Mouse (Mus musculus): ENCODE measurements around the gene Eif4g1.

Gene Eif4g1

DNA sequence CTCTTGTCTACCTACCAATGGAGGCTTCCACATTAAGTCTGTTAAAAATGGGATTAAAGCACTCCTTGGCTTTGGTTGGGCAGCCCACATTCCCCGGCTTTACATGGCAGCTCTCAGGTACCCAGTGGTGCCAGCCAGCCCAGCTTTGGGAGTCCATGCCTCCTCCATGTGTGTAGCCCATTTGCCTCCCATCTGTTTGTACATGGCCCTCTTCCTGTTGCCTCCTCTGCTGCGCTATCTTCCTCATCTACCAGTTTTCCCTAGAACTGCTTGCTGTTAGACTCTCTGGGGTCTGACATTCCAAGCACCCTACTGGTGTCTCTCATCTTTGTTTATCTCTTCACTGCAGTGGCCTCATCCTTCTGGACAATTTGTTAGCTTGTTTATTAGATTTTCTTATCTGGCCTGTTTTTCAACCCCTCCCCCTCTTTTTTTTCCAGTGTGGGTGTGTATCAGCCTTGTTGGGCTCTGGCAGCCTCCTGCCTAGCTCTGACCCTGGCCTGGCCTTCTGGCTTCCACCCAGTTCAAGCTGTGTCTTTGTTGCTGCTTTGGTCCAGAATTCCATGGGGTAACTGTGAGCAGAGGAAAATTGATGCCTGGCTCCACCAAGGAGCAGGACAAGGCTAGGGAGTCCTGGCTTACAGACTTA lies 38.4 kb downstream of the Eif4g1 start:
- no peaks in the 10 kb centered on the region for H3K27me3 ChIP-seq (ENCODE audit: control insufficient read depth, insufficient read depth, low read length, poor library complexity, severe bottlenecking)
- no peaks in the 10 kb centered on the region for H3K36me3 ChIP-seq (ENCODE audit: control insufficient read depth, insufficient read depth, low read length, poor library complexity, severe bottlenecking)
- DNase-seq (ENCODE audit: low read depth, low spot score), result no peak

DNA sequence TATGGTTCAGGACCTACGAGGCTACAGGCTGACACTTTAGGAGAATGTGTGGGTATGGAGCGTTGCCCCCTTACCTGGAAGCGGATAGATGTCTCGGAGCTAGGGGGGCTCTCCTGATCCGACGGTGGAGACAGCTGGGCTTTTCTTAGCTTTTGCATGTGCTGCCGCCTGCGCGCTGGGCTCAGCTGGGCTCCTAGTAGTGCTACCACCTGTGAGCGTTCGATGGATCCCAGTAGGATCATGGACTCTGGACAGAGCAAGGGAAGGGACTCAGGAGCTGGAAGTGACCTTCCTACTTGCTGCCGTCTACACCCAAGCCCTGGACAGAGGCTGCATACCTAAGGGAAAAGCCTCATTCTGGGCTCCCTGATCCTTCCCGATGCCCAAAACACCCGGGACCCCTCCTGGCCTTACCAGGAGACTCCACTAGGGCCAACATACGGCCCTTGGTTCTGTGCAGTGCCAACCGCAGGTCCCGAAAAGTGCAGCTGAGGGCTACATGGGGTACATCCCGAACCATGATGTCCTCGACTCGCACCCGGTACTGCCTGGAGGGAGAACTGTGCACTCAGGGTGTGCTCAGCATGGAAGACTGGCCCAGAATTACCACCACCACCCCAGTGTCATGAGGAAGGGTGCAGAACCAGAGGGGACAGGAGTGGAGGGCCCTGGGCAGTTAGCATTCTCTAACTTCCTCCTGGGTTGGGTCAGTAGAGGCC lies 40.3 kb downstream of the Eif4g1 start:
- no peaks in the 10 kb centered on the region for H3K27me3 ChIP-seq (ENCODE audit: control insufficient read depth, insufficient read depth, low read length, poor library complexity, severe bottlenecking)
- H3K36me3 ChIP-seq (ENCODE audit: control insufficient read depth, insufficient read depth, low read length, poor library complexity, severe bottlenecking), result no peaks in the 10 kb centered on the region
- no peak for DNase-seq (ENCODE audit: low read depth, low spot score)

DNA sequence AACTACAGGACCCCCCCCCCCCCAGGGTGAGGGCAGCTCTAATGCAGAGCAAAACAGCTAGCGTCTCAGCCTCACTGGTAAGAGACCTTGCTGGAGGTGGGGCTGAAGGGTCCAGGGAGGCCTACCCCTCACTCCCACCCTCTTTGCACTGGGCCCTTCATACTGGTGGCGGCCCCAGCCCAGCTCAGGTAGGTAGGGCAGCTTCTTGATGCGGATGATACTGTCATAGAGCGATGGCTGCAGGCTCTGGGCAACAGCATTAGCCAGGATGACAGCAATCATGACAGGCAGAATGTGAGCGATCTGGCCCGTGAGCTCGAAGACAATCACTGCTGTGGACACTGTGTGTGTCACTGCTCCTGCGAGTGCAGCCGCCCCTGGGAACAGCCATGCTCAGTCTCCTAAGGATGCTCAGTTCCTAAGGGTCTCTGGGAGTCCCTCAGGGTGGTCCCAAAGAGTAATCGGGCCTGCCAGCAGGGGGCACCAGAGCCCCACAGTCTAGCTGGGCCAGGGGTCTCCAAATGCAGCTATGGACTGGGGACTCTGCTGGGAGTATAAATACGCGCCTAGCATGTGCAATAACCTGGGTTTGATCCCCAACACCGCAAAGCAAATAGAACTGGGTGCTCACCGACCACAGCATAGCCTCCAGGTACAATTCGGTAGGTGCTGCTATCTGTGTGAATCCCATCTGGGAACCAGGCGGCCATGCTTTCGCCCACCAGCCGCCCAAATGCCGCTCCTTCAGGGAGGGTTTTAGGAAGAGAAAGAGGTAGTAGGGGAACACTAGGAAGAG lies 41.0 kb downstream of the Eif4g1 start:
- no peaks in the 10 kb centered on the region for H3K36me3 ChIP-seq (ENCODE audit: control insufficient read depth, insufficient read depth, low read length, poor library complexity, severe bottlenecking)
- peak; percentile 44 for DNase-seq (ENCODE audit: low read depth, low spot score)
- H3K27me3 ChIP-seq (ENCODE audit: control insufficient read depth, insufficient read depth, low read length, poor library complexity, severe bottlenecking), result no peaks in the 10 kb centered on the region

DNA sequence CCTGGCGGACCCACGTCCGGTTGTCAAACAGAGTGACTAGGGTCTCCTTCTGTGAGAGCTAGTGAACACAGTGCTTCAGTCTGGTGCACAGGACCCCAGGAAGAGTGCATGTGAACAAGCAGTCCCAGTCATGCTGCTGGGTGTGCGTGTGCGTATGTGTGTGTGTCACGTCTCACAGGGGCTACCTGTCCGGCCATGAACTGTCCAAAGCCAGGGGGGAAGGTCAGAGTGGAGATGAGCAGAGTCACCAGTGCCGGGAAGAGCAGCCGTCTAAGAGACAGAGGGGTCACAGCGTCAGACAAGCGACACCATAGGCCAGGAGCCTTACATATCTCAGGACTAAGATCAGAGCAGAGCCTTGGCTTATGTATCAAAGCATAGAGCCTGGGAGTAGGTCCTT lies 42.3 kb downstream of the Eif4g1 start:
- DNase-seq (ENCODE audit: low read depth, low spot score), result no peak

DNA sequence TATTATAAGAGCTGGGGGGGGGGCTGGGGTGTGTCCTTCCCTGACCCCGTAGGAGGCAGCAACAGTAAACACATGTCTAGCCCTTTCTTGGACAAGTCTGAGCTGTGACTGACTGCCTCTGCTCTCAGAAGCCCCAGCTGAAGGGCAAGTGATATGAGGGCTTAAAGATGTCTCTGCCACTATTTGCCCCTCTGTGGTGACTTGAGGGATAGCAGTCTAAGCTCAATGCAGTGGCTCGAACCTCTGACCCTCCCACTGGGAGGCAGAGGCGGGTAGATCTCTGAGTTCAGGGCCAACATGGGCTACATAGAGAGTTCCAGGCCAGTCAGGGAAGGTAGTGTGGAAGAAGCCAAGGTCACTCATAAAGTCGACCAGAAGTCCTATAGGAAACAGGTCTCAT lies 42.7 kb downstream of the Eif4g1 start:
- Histone ChIP-seq H3K27me3 (ENCODE audit: control insufficient read depth, insufficient read depth, low read length, poor library complexity, severe bottlenecking) (no peaks in the 10 kb centered on the region), H3K36me3 (ENCODE audit: control insufficient read depth, insufficient read depth, low read length, poor library complexity, severe bottlenecking) (no peaks in the 10 kb centered on the region)
- DNase-seq (ENCODE audit: low read depth, low spot score), result peak; percentile 32

More for the DNA sequence above, 42.3 kb downstream of the Eif4g1 start:
- no peaks in the 10 kb centered on the region for H3K36me3 ChIP-seq (ENCODE audit: control insufficient read depth, insufficient read depth, low read length, poor library complexity, severe bottlenecking)
- no peaks in the 10 kb centered on the region for H3K27me3 ChIP-seq (ENCODE audit: control insufficient read depth, insufficient read depth, low read length, poor library complexity, severe bottlenecking)

DNA sequence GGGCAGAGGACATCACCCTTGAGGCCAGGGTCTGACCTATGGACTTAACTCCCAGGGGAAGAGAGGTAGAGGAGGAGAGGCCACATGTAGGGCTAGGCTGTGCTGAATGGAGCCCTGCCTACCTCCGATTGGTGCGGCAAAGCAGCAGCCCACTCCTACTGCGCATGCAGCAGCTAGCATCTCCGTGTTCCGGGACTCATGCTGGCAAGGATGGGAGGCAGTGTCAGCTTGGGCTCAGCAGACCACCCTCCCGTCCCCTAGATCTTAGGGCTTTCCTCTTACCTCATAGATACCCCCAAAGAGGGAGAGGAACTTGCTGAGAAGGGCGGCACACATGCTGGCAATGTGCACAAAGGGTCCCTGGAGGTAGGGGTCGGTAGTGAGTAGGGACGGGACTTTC lies 44.1 kb downstream of the Eif4g1 start:
- DNase-seq (ENCODE audit: low read depth, low spot score), result no peak
- Histone ChIP-seq H3K36me3 (ENCODE audit: control insufficient read depth, insufficient read depth, low read length, poor library complexity, severe bottlenecking) (no peaks in the 10 kb centered on the region), H3K27me3 (ENCODE audit: control insufficient read depth, insufficient read depth, low read length, poor library complexity, severe bottlenecking) (no peaks in the 10 kb centered on the region)

DNA sequence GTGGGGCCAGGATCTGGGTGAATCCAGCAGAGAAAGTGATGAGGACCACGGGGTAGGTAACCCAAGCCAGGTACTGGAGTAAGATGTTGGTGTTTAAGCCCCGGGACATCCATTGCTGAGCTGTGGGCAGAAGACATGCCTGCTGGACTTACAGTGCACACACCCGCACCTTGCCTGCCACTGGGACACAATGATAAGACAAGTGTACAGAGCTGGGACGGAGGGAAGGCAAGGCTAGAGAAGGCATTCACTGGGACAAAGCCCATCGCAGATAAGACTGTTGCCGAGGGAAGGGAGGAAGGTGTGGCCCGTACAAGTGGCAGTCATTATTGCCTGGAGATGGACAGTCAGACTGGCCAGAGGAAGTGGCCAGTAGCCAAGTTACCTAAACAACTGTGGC lies 44.8 kb downstream of the Eif4g1 start:
- no peaks in the 10 kb centered on the region for H3K27me3 ChIP-seq (ENCODE audit: control insufficient read depth, insufficient read depth, low read length, poor library complexity, severe bottlenecking)
- H3K36me3 ChIP-seq (ENCODE audit: control insufficient read depth, insufficient read depth, low read length, poor library complexity, severe bottlenecking), result no peaks in the 10 kb centered on the region
- DNase-seq (ENCODE audit: low read depth, low spot score), result no peak

DNA sequence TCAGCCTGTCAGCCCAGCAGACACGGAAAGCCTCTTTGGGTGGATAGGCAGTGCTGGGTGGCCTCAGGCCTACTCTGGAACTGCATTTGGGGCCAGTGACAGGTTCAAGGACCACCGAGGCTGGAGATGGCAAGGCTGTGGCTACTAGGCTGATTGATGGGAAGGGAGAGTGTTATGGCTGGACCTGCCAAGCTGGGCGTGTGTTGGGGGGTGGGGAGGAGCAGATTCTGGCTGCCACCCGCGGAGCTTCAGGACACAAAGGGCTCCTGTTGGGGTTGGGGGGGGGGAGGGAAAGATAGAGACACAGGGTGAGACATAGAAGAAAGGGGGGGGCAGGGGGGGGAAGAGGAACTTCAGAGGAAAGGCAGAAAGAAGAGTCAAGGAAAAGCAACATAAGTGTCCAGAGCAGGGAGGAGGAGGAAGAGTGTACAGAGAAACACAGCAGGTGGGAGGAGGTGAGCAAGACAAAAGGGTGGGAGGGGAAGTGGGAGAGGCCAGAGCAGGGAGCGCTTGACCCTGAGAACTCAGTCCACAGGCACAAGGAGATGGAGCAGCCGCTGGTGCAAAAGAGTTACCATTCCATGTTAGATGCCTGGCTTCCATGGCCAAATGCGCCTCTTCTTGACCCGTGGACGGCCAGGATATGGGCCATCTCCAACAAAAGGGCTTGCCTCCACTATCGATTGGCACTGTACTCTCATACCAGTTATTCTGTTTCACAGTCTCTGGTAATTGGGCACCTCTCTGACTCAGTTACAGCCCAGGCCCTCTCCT lies 46.4 kb downstream of the Eif4g1 start:
- Histone ChIP-seq H3K27me3 (ENCODE audit: control insufficient read depth, insufficient read depth, low read length, poor library complexity, severe bottlenecking) (no peaks in the 10 kb centered on the region), H3K36me3 (ENCODE audit: control insufficient read depth, insufficient read depth, low read length, poor library complexity, severe bottlenecking) (0 out of 2 replicates have a peak, but pooled peaks cover 1% of the 10 kb centered on the region)
- DNase-seq (ENCODE audit: low read depth, low spot score), result no peak

DNA sequence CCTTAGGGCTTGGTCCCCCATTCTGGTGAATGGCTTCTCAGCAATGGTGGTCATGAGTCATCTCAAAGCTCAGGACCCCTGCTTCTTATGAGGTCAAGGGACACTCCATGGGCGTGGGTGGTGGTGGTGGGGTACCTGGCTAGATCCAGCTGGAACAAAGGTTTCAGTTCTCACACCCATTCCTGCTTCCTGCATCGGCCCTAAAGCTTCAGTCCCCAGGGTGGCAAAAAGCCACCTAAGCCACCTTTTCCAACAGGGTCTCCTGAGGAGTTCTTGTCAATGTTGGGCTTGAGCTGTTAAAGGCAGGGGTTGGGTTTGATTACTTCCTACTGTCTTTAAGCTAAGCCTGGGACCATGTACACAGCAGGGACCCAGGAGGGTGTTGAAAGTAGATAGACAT lies 47.0 kb downstream of the Eif4g1 start:
- DNase-seq (ENCODE audit: low read depth, low spot score), result no peak
- Histone ChIP-seq H3K27me3 (ENCODE audit: control insufficient read depth, insufficient read depth, low read length, poor library complexity, severe bottlenecking) (no peaks in the 10 kb centered on the region), H3K36me3 (ENCODE audit: control insufficient read depth, insufficient read depth, low read length, poor library complexity, severe bottlenecking) (0 out of 2 replicates have a peak, but pooled peaks cover 2% of the 10 kb centered on the region)

DNA sequence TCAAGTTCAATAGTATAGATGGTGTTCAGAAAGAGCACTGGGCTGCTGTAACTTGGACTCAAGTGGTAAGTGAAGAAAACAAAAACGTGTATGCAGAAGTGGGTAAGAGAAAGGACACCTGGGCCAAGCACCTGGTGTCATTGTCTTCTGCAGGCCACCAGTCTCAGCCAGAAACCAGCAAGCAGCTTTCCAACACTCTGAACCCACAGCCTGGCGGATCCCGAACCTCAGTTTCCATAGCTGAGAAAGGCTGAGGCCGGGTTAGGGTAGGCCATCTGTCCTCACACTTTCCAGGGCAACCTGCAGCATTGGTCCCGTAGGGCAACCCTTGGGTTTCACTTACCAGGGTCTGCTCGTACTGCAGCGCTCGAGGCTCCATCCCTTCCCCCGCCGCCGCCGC lies 47.5 kb downstream of the Eif4g1 start:
- Histone ChIP-seq H3K36me3 (ENCODE audit: control insufficient read depth, insufficient read depth, low read length, poor library complexity, severe bottlenecking) (0 out of 2 replicates have a peak, but pooled peaks cover 4% of the 10 kb centered on the region), H3K27me3 (ENCODE audit: control insufficient read depth, insufficient read depth, low read length, poor library complexity, severe bottlenecking) (no peaks in the 10 kb centered on the region)
- DNase-seq (ENCODE audit: low read depth, low spot score), result no peak

DNA sequence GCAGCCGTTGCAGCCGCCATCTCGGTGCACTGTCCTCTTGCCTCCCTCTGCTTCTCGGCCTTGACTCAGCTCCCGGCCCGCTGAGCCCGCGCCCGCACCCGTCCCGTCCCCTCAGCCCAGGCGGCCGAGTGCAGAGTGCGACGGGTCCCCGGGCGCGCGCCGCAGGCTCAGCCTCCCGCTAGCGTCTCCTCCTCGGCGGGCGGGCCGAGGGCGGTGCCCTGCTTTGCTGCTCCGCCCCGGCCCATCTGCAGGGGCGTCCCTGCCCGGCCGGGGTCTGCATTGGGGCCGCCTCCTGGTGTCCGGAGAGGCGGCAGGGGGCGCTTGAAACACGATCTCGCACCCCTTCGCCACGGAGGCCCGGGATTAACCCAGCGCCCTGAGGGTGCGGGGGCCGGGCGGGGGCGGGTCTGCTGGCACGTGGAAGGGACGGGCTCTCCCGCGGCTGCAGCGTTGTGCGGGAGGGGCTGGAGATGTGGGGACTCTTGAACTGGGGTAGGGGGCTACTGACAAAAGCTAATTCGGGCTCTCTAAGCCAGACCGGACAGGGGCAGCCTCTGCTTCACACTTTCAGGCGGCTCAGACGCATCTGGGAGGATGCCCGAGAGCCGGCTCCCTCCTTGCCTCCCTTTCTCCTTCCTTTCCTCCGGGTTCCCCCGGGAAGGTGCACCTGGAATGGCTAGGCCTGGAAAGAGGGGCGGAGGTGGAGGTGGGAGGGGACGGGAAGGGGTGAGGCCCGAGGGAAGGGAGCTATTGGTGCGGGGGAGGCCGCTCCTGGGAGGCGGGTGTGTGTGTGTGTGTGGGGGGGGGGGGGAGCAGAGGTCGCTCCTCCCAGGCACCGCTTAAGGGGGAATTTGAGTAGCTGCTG lies 48.1 kb downstream of the Eif4g1 start:
- DNase-seq (ENCODE audit: low read depth, low spot score), result peak; percentile 50
- Histone ChIP-seq H3K27me3 (ENCODE audit: control insufficient read depth, insufficient read depth, low read length, poor library complexity, severe bottlenecking) (no peaks in the 10 kb centered on the region), H3K36me3 (ENCODE audit: control insufficient read depth, insufficient read depth, low read length, poor library complexity, severe bottlenecking) (peaks cover 4% of the 10 kb centered on the region; the same call in 1 of the 2 replicates)

DNA sequence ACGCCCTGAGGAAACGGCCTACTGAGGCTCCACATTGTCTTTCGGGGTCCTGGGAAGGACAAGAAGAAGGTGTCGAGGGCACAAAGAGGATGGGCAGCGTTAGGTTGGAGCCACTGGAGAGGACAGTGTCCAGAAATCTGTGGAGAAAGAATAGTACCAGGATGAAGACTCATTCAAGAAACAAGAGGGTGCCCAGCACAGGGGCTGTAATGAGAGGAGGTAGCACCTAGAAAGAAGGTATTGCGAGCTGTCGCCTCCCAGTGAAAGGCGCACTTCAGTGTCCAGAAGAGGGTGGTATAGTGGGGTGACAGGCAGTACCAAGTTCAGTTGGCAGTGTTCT lies 48.7 kb downstream of the Eif4g1 start:
- Histone ChIP-seq H3K36me3 (ENCODE audit: control insufficient read depth, insufficient read depth, low read length, poor library complexity, severe bottlenecking) (peaks cover 6% of the 10 kb centered on the region; the same call in 1 of the 2 replicates), H3K27me3 (ENCODE audit: control insufficient read depth, insufficient read depth, low read length, poor library complexity, severe bottlenecking) (no peaks in the 10 kb centered on the region)
- DNase-seq (ENCODE audit: low read depth, low spot score), result no peak

DNA sequence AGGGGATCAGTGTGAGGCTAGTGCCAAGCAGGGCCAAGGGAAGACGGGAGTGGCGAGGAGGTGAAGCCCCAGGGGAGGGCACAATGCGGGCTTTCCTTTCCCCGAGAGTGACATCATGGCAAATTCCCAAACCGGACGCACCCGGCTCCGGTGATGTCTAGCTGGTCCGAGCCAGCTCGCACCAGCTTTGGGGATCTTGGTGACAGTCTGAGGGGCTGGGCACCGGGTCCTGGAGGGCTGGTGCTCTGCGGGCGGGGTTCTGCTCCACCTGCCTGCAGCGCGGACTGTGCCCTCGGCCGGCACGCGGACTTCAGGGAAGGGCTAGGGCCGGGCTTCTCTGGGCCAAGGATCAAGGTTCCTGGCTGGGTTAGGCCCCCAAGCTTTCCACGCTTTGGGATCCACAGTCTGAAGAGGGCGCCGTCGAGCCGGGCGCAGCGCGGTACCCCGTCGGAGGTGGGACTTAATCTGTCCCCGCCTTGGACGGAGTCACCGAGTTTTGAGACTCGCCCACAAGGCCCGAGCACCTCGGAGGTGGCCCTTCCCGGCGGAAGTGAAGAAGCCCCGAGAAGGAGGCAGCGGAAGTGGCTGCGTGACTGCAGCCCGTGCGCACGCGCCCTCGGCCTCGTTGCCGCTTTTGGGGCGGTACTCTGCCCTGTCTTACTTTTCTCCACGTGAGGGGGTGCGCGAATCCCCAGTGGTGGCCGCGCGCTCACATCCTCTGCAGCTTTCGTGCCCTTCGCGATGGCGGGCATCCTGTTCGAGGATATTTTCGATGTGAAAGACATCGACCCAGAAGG lies 49.3 kb downstream of the Eif4g1 start, which contains the start of the genes Polr2h and Clcn2:
Polr2h (plus strand) TSS at position 485 of the 797 bp plus-strand sequence.
Clcn2 (minus strand) TSS at position 566 of the 797 bp plus-strand sequence.
- DNase-seq (ENCODE audit: low read depth, low spot score), result peak; percentile 98
- H3K27me3 ChIP-seq (ENCODE audit: control insufficient read depth, insufficient read depth, low read length, poor library complexity, severe bottlenecking), result no peaks in the 10 kb centered on the region
- H3K36me3 ChIP-seq (ENCODE audit: control insufficient read depth, insufficient read depth, low read length, poor library complexity, severe bottlenecking), result peaks cover 6% of the 10 kb centered on the region; the same call in 1 of the 2 replicates
